Mouse (Mus musculus) gastrocnemius, adult 2 months (tissue): ENCODE results near the gene Tmem253. TPM values are rescaled to one million over a fixed set of nuclear protein-coding genes. Genes with fewer than 3 reads are reported as not detected.

Experiments
- DNase-seq: peaks from one replicate; pipeline ENCODE4 v3.0.0; 2022
- H3K27ac ChIP-seq: fragments of 200-600 bp; 2 replicates; pipeline ENCODE4 v1.8.1; 2022; ENCODE audit warnings: mild to moderate bottlenecking
- H3K4me3 ChIP-seq: fragments of 200-600 bp; 2 replicates; pipeline ENCODE4 v1.8.1; 2022; ENCODE audit warnings: mild to moderate bottlenecking, moderate library complexity
- CTCF ChIP-seq: fragments of 200-600 bp; IDR thresholded peaks from 2 replicates; pipeline ENCODE4 v1.8.1; 2022; ENCODE audit warnings: antibody characterized with exemption, mild to moderate bottlenecking, moderate library complexity
- intact Hi-C: fragments of 180-260 bp; cut with DNase I; formaldehyde crosslinking; loops from one replicate; pipeline ENCODE4 v1.15.1; 2025
- long read RNA-seq, 2 experiments: library from polyadenylated mRNA; stranded (forward); transcript quantifications; one replicate each; pipeline ENCODE4 v2.0.0; 2021
- total RNA-seq, 2 experiments: library from RNA; stranded (reverse); gene quantifications; 2 replicates each; pipeline ENCODE4 v1.2.3; 2021

Gene Tmem253
- 1 to 10 TPM in 1 of 2 experiments, under 1 TPM in 1; 0.46 to 2.6 TPM for total RNA-seq
- long read RNA-seq, experiment 1: 0 reads
- long read RNA-seq, experiment 2, partial matches to known transcripts: 0 of 1 reads
- long read RNA-seq, experiment 2, other reads (novel, unspliced or antisense): 1 of 1 reads

DNA sequence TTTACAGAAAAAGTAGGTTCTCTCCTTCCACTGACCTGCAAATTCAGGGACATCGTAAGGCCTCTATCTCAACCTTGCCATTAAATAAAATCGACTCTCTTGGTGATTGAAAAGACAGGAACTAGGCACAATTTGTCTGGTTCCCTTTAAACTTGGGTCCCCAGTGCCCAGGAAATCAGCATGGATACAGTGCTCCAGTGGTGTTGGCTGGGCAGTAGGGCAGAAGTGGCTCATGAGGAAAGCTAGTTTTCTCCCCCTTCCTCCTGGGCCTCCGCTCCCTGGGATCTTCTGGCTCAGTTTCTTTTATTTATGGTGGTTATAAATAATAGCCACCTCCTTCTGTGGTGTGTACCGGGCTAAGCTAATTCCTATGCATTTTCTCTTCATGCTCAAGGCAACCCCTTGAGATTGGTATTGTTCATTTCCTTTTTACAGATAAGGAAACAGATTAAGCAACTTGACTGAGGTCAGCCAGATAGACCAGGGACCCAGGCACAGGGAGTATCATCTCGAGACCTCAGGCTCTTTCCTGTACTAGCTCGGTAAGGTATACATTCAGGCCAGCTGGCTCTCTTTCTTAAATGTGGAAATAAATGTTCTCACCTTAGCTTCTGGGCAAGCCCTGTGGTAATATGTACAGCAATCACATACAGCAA lies at the start of gene Tmem253:
Gene Tmem253, plus strand, starts transcription at position 214 of the 656 bp plus-strand sequence.
- peak within 1 kb of the TSS; percentile 83 for H3K4me3 ChIP-seq
- intact Hi-C loops: no loop called here
- TF ChIP-seq CTCF: no peak
- peak within 1 kb of the TSS; percentile 91 for H3K27ac ChIP-seq
- DNase-seq: no peak

- intact Hi-C loops: no loop called here
- Histone ChIP-seq H3K27ac (no peak overlapping the region), H3K4me3 (no peak overlapping the region)
- DNase-seq: no peak
- TF ChIP-seq CTCF: no peak
Measured at GRCm38 (mm10) chr14:51967400-51967799, 48.1 kb upstream of the Tmem253 start.

DNA sequence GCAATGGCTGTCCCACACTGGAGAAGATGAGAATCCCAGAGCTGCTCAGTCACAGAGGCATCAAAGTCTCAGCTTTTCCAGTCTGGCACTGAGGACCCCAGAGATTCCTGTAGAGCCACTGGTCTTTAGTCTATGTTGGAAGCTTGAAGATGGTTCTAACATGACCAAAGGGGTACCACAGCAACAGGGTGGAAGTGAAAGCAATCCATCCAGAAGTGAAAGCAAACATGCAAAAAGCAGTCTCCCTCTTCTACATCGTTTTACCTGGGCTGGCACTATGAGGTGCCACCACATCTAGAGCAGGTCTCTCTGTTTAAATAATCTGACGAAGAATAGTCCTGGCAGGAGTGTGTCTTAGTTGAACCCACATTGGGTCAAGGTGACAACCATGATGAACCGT lies 36.2 kb upstream of the Tmem253 start:
- Histone ChIP-seq H3K4me3 (no peak overlapping the region), H3K27ac (no peak overlapping the region)
- intact Hi-C loops: no loop called here
- DNase-seq: no peak
- TF ChIP-seq CTCF: no peak

DNA sequence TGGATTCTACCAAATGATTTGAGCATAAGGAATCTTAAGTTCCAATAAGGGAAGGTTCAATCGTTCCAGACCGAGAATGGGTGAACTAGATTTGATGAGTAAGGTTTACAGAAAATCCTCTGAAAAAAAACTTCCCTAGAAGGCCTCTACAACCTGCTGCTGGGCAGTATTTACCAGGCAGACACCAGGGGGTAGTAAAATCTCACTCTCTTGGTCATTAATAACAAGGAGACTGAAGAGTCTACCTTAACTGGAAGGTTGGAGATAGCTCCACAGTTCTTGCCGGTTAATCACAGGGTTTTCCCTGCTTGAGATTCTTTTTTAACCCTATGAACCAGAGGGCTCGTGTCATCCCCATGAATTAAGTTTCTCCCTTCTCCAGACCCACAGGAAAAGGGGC lies 32.2 kb upstream of the Tmem253 start:
- Histone ChIP-seq H3K27ac (no peak overlapping the region), H3K4me3 (no peak overlapping the region)
- intact Hi-C loops: no loop called here
- DNase-seq: no peak
- TF ChIP-seq CTCF: peak; percentile 22

- no peak for TF ChIP-seq CTCF
- intact Hi-C loops: loop anchor here (2.0 kb wide), 1 partner anchor 71 kb away; no protein-coding TSS in a partner anchor
- Histone ChIP-seq H3K4me3 (peak overlapping the region; percentile 86), H3K27ac (peak overlapping the region; percentile 89)
- DNase-seq: no peak
Measured at GRCm38 (mm10) chr14:51983855-51984246, 31.6 kb upstream of the Tmem253 start.

DNA sequence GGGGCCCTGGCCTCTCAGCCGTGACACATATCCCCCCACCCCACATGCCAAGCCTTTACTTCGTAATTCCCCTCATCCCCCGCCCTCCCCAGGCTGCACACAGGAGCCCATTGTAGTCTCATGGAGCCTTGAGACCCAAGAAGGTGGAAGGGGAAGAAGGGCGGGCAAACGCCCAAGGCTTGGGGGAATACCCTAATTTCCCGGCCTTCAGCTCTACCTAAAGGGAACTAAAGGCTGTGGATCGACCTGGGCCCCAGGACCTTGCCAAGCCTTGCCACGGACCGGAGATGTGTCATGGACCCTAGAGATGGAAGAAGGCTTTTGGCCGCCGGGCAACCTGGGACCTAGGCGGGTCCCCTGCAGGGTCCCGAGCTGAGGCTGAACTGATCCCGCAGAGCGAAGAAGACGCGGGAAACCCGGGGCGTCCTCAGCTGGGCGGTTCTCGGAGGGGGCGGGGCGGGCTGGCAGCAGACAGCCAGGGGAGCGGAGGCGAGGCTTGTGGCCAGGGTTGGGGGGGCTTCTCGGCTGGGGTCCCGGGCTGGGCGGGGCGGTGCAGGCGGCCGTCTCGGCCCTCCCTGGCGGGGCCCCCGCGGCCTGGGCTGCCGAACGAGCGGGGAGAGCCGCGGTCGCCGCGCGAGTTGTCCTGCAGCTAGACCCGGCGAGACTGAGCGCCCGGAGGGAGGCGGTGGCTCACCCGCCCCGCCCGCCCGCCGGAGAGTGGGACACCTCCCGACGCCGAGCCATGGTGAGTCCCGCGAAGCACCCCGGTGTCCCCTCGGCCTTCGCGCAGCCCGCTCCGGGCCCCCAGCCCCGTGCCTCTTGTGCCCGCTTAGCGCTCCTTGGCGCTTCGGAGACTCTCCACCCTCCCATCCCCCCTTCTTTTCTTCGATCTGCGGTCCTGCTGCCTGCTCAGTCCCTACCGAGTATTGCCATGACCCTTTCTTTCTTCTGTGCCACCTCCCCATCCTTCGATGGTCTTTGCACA lies 30.9 kb upstream of the Tmem253 start, which contains the start of gene Arhgef40:
Gene Arhgef40, plus strand, starts transcription at position 473 of the 985 bp plus-strand sequence.
- no peak for TF ChIP-seq CTCF
- peak; percentile 90 for DNase-seq
- intact Hi-C loops: loop anchor here (2.0 to 5.0 kb wide), 2 partner anchors 42 to 72 kb away; no protein-coding TSS in a partner anchor
- Histone ChIP-seq H3K27ac (peak within 1 kb of the TSS; percentile 89), H3K4me3 (peak within 1 kb of the TSS; percentile 86)

GRCm38 (mm10) chr14:51985301-51986152 lies 29.9 kb upstream of the Tmem253 start:
- no peak for TF ChIP-seq CTCF
- intact Hi-C loops: loop anchor here (2.0 to 5.0 kb wide), 2 partner anchors 43 to 73 kb away; no protein-coding TSS in a partner anchor
- peak overlapping the region; percentile 86 for H3K4me3 ChIP-seq
- H3K27ac ChIP-seq: peak overlapping the region; percentile 89
- DNase-seq: peak; percentile 92

- DNase-seq: no peak
- intact Hi-C loops: loop anchor here (5.0 kb wide), 1 partner anchor 44 kb away; no protein-coding TSS in a partner anchor
- no peak for TF ChIP-seq CTCF
- Histone ChIP-seq H3K4me3 (peak overlapping the region; percentile 86), H3K27ac (peak overlapping the region; percentile 89)
Measured at GRCm38 (mm10) chr14:51986153-51986505, 29.3 kb upstream of the Tmem253 start.

- no peak for DNase-seq
- Histone ChIP-seq H3K27ac (peak overlapping the region; percentile 89), H3K4me3 (no peak overlapping the region)
- no peak for TF ChIP-seq CTCF
- intact Hi-C loops: loop anchor here (5.0 kb wide), 1 partner anchor 45 kb away; no protein-coding TSS in a partner anchor
Measured at GRCm38 (mm10) chr14:51987177-51987576, 28.3 kb upstream of the Tmem253 start.

DNA sequence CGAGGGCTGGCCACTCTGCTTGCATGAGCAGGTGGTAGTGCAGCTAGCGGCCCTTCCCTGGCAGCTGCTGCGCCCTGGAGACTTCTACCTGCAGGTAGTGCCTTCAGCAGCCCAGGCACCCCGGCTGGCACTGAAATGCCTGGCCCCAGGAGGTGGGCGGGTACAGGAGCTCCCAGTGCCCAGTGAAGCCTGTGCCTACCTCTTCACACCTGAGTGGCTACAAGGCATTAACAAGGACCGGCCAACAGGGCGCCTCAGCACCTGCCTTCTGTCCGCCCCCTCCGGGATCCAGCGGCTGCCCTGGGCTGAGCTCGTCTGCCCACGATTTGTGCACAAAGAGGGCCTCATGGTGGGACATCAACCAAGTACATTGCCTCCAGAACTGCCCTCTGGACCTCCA lies 26.7 kb upstream of the Tmem253 start:
- Histone ChIP-seq H3K4me3 (no peak overlapping the region), H3K27ac (no peak overlapping the region)
- TF ChIP-seq CTCF: no peak
- no peak for DNase-seq
- intact Hi-C loops: loop anchor here (5.0 kb wide), 1 partner anchor 46 kb away; no protein-coding TSS in a partner anchor

DNA sequence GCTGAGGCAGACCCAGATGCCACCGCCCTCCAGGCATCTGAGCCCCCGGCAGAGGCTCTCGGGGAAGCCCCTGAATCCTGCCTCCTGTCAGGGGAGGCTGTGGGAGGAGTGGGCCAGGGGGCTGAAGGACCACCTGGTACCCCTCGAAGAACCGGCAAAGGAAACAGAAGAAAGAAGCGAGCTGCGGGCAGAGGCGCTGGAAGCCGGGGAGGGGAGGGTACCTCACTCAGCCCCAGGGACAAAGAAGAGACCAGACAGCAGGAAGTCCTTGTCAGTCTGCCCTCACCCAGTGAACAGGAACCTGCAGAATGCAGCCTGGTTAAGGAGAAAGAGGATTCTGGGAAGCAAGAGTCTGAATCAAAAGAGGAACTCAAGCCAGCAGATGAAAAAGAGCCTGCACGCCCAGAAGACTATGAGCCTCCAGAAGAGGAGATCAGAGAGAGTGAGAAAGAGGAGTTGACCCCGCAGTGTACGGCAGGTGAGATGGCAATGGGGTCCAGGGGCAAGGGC lies 25.9 kb upstream of the Tmem253 start:
- DNase-seq: no peak
- Histone ChIP-seq H3K27ac (0 out of 2 replicates have a peak overlapping the region, but pooled peaks have one; percentile 12), H3K4me3 (no peak overlapping the region)
- intact Hi-C loops: loop anchor here (5.0 kb wide), 1 partner anchor 47 kb away; no protein-coding TSS in a partner anchor
- no peak for TF ChIP-seq CTCF
